Mouse (Mus musculus) E14TG2a.4 (cell line): Measurements from ENCODE around the gene Gm26920.

Experiments used
- CTCF ChIP-seq: conservative IDR thresholded peaks from 2 replicates; pipeline ENCODE4 v1.5.1; 2014; ENCODE audit warnings: low read length
- NANOG ChIP-seq: IDR thresholded peaks from 2 replicates; pipeline ENCODE4 v1.6.1; 2014; ENCODE audit warnings: borderline replicate concordance, low read length, mixed read lengths

- no peak for TF ChIP-seq CTCF
- no peak for TF ChIP-seq NANOG
These were observed 70.7 kb downstream of the Gm26920 start for GRCm38 (mm10) chr7:30019543-30019942.
